Mouse (Mus musculus) bone marrow macrophage, adult 2 months (primary cell): Measurements from ENCODE around the gene Cfap69.

Source experiments
- CTCF ChIP-seq: IDR thresholded peaks from 2 replicates; pipeline ENCODE4 v1.5.1; 2012; ENCODE audit warnings: low read depth, mild to moderate bottlenecking, low read length, moderate library complexity
- POLR2A ChIP-seq: IDR thresholded peaks from 2 replicates; pipeline ENCODE4 v1.6.1; 2012; ENCODE audit warnings: mild to moderate bottlenecking, low read depth, low read length, borderline replicate concordance

- TF ChIP-seq POLR2A, result no peak
- TF ChIP-seq CTCF, result no peak
Observed at GRCm38 (mm10) chr5:5540385-5540784, 123.7 kb downstream of the Cfap69 start.
